Mouse (Mus musculus) left cerebral cortex, adult 6 months (tissue): ENCODE data around the gene Mpi. TPM values are rescaled to one million over a fixed set of nuclear protein-coding genes. Genes with fewer than 3 reads are reported as not detected.

Source experiments
- long read RNA-seq, 2 experiments: library from polyadenylated mRNA; unstranded; transcript quantifications; one replicate each; pipeline ENCODE4 v2.0.0; 2019 to 2020
- polyA plus RNA-seq: library from polyadenylated mRNA; unstranded; fragments of <200 nt; fragmentation: Nextera tagmentation; gene quantifications from 2 replicates; pipeline ENCODE4 v1.2.3, GENCODE M21; 2021

The Mpi gene
- polyA plus RNA-seq = 43.9 and 57.3 TPM in 2 replicates
- long read RNA-seq, experiment 1, transcript Mpi-201 (8 exons, 1,780 nt) = major isoform, 195 of 244 reads
- long read RNA-seq, experiment 1, partial matches to known transcripts = 19 of 244 reads
- long read RNA-seq, experiment 1, other reads (novel, unspliced or antisense) = 30 of 244 reads
- long read RNA-seq, experiment 2, transcript Mpi-201 (8 exons, 1,780 nt) = major isoform, 37 of 57 reads
- long read RNA-seq, experiment 2, partial matches to known transcripts = 16 of 57 reads
- long read RNA-seq, experiment 2, other reads (novel, unspliced or antisense) = 4 of 57 reads

DNA sequence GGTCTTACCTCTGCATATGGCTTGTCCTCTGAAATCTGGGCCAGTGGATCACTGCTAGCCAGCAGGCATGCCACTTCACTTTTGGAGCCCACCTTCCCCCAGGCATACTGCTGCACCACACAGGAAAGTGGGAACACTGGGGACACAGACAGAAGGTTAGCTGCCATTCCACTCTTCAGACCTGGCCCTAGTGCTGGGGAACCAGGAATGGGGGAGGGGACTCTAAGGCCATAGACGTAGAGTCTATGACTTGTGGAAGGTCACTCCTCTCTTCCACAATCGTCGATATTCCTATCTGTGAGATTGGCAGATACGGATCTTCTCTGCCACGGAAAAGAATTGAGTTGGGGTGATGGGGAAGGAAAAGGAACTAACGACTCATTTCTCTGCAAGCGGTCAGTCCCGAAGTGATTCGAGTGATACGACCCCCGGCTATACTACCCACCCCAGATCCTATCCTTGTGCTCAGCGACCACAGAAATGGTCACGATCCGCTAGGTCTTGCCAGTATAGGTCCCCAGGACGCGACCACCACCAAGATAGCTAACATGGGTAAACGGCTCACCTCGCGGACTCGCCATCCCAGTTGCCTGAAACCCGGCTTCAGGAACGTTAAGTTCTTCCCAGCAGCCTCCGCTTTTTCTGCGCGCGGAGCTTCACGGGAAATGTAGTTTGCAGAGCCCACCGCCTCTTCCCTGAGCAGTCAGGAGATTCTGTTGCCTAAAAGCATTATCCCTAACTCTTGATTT, at the start of gene Mpi:
Mpi (minus strand) TSS at position 625 of the 749 bp plus-strand sequence.

DNA sequence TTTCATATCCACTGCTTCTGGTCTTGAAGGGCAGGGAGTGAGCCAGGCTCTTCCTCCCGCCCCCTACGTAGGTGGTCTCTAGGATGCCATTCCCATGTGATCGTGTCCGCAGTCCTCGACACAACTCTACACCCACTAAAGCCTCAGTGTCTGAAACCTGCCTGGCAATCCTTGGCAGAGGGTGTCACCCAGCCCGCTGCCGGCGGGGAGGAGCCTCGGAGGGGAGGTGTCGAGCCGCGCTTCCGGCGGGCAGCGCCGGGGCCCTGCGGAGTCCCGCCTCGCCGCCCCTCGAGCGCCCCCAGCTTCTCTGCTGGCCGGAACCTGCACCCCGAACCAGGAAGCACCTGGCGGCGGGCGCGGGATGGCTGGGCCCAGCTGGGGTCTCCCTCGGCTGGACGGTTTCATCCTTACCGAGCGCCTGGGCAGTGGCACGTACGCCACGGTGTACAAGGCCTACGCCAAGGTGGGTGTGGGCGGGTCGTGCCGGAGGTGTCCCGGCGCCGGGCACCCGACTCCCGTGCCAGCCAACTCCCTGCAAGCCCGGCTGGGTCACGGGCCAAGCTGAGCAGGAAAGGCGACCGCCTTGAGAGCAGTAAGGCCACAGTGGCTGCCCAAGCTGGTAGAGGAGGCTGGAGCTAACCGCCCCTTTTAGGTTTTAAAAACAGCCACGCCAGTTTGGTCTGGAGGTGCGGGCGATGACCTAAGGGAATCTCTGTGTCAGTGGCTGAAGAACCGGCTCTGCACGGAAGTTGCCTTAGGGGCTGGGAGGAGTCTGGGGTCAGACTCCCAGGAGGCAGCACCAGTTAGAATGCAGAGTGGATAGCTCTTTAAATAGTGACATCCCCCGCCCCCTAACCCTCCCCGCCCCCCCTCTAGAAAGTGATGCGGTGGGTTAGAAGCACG, 36.9 kb upstream of the Mpi start, which contains the start of gene Ulk3:
Ulk3 (plus strand) TSS at position 229 of the 903 bp plus-strand sequence.

DNA sequence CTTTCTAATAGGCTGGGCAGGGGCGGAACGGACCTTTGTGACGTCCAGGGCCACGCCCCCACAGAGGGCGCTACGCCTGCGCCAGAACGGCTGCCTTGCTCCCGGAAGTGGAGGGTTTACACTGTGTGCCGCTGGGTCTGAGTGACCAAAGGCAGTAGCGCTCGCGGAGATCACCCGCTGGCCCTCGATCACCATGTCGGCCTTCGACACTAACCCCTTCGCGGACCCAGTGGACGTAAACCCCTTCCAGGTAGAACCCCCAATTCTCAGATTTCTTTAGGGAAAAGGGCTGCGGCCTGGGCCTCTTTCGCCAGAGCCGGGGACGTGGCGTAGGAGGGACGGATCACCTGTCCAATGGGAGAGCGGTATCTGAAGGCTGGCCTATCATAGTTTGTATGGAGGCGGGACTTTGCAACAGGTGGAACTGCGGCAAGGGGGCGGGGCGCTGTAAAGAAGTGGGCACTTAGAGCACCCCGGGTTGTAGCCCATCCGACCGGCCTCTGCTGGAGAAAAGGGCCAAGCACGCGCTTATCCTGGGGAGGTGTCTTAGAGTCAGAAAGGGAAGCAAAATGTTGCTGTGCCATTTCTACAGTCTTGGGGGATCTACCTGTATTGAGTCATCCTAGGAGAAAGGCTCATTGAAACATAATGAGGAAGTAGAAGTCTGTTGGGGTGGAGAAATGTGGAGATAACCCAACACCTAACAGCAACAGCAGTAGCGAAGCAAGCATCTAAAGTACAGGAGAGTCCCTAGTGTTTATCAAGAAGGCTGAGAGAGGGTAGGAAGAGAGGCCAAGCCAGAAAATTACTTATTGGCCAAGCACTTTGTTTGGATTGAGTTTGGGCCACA, 8.5 kb upstream of the Mpi start, which contains the start of gene Scamp2:
Scamp2 (plus strand) TSS at position 83 of the 850 bp plus-strand sequence.

DNA sequence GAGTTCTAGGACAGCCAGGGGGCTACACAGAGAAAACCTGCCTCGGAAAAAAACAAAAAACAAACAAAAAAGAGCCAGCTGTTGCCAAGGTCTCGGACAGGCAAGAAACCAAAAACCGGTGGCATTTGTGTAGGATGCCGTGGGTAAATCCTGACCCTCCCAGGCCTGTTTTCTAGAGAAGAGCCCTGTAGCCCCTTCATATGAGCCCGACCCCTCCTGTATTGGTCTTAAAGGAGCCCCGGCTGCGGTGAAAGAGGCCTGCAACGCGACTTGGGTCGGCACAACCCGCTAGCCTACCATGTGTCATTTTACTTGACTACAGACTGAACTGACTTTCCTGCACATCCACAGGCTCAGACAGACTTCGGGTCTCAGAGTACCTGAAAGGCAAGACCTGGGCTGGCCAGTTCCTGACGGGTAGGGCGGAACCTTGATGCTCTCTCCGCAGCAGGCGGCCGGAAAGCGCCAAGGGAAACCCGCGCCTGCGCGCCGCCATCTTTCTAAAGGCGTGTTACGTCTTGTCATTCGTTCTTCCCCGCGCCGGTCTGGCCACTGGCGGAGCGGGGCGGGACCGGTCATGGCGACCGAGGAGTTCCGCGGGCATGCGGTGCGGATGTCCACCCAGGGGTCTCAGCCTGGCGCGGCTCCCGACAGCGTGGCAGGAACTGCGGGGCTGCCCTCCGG, 15.4 kb downstream of the Mpi start, which contains the start of gene Fam219b:
Fam219b (plus strand) TSS at position 485 of the 684 bp plus-strand sequence.

DNA sequence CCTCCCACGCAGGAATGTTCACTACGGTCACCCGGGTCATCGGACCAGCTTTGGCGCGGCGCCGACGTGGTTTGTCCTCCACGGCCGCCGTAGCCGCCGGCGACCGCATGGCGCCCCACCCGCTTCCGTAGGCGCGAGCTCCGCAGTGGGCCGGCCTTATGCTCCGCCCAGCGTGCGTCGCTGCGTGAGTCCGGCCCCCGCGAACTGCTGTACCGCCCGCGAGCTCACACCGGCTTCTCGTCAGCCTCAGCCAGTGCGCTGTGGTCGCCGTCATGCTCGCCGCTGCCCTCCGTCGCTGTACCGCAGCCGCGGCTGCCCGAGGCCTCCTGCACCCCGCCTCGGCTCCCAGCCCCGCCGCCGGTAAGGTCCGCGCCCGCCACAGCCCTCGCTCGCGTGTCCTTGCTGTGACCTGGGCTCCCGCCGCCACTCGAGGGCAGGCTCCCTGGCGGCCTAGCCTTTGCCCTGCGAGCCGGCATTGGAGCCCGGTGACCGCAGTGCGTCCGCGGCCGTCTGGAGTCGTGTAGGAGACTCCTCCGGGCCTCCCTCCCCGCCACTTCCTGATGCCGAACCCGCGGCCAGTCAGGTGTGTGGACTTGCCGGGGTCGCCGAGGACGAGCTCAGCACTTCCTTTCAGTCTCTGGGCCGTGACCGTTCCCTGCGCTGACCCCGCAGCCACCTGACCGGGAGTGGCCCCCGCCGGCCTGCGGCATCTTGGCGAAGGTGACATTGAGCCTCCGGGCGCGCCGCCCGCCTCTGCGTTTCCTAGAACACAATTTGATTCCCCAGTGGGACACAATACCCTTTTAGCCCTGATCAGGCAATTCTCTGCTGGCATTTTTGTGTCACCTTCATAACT, 31.3 kb downstream of the Mpi start, which contains the start of gene Cox5a:
Cox5a (plus strand) TSS at position 219 of the 856 bp plus-strand sequence.

DNA sequence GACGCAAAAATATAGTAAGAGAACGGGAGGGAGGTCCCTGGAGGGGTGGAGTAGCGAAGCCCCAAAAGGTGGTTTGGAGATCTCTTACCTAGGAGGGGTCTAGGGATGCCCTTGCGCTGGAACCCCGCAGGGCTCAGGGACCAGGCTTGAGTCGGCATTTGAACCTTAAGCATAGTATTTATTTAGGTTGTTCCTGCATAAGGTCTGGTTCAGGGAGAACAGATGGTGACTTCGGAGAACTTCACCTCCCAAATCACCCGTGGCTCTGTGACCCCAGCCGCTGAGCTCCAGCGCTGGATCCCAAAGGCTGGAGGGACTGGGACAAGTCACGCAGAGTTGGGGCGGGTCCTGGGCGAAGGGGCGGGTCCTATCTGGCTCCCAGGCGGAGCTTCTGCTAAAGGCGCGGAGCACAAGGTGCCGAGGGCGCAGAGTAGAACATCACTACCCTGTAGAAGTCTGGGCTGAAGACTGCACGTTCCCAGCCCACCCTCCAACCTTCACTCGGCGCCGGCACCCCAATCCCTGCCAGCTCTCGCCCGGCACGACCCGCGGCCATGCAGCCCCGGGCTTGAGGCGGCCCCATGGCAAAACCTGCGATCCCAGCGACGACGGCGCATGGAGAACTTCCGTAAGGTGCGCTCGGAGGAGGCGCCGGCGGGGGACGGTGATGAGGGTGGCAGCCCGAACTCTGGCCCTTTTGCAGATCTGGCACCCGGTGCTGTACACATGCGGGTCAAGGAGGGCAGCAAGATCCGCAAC, 48.8 kb downstream of the Mpi start, which contains the start of gene Rpp25:
Rpp25 (plus strand) TSS at position 405 of the 759 bp plus-strand sequence.

Other genes with a start within 250 kb of the Mpi start
- gene Ppcdc, start 112.6 kb downstream of the Mpi start, polyA plus RNA-seq = 15.0 and 15.5 TPM in 2 replicates
- gene Scamp5, start 84.7 kb downstream of the Mpi start, polyA plus RNA-seq = 177 and 316 TPM in 2 replicates
- 28.6 and 31.5 TPM in 2 replicates for gene Rpp25, start 48.7 kb downstream of the Mpi start, polyA plus RNA-seq
- gene Cox5a, start 31.5 kb downstream of the Mpi start, polyA plus RNA-seq = 1,376 and 1,378 TPM in 2 replicates
- 10.2 and 15.6 TPM in 2 replicates for gene Fam219b, start 15.2 kb downstream of the Mpi start, polyA plus RNA-seq
- gene Scamp2, start 8.2 kb upstream of the Mpi start, polyA plus RNA-seq = 27.6 and 31.6 TPM in 2 replicates
- 9.0 and 10.7 TPM in 2 replicates for gene Ulk3, start 36.7 kb upstream of the Mpi start, polyA plus RNA-seq
- gene Cplx3, start 53.5 kb upstream of the Mpi start, polyA plus RNA-seq = 14.1 and 17.1 TPM in 2 replicates
- not detected in 2 replicates for gene Lman1l, start 68.0 kb upstream of the Mpi start, polyA plus RNA-seq
- gene Csk, start 100.9 kb upstream of the Mpi start, polyA plus RNA-seq = 4.2 and 6.2 TPM in 2 replicates
- not detected in 2 replicates for gene Cyp1a2, start 130.9 kb upstream of the Mpi start, polyA plus RNA-seq
- gene Cyp1a1, start 135.2 kb upstream of the Mpi start, polyA plus RNA-seq = 0.08 and 0.15 TPM in 2 replicates
- 9.0 and 10.6 TPM in 2 replicates for gene Edc3, start 155.8 kb upstream of the Mpi start, polyA plus RNA-seq
- 34.3 and 39.4 TPM in 2 replicates for gene Clk3, start 213.1 kb upstream of the Mpi start, polyA plus RNA-seq